ENCODE assay signal across 13 mouse cellular contexts in the genomic region with DNA sequence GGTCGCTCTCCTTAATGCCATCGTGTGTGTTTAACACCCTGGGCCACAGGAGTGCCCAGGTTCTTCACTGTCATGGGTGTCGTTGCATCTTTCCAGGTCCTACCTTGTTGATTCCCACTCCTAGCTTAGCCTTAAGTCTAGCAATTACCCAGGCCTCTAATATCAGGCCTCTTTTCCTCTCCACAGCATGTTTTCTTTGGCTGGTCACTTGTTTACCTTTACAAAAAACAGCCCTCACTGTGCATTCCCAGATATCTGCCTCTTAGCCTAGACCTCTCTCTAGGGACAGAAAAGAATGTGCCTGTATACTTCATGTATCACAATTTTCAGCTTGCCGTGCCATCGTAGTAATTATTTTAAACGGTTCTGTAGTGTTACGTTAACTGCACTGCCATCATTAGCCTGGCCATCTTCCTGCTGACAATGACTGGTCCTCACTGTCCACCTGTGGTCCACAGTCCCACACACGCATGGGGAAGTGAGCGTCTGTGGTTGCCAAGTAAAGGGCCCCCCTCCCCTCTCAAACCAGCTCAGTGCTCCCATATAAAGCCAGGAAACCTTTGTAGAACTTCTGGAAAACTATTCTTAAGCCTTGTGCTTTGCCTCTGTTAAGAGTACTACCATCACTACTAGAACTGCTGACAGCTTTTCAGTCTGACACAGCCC.
A peak's percentile ranks its signal among the peaks of the same experiment; 100 is the strongest.
DNase-seq lines count a peak whose midpoint lies in the region; ATAC-seq and TF ChIP-seq lines count a peak whose summit lies in the region.
"Had no signal": no experiment of that assay in that cellular context is flagged by ENCODE, and none has a peak within 500 bp of the region (broad histone marks: within the 10 kb centered on the region; RNA-seq: fewer than 3 reads in every experiment).

No protein-coding gene starts in this region.

- no peak overlapping the region for H3K4me3 ChIP-seq in heart, embryonic 14.5 days (ENCODE audit: control insufficient read depth in 1 of 2, insufficient read depth in 1 of 2, low read depth in 1 of 2, low read length in 2 of 2)
- no peak overlapping the region for H3K4me3 ChIP-seq in embryonic facial prominence, embryonic 15.5 days (replicated peaks)
- H3K4me3 ChIP-seq in midbrain, embryonic 10.5 days, result no peak overlapping the region
- no peak overlapping the region for H3K4me3 ChIP-seq in thymus, adult 2 months (ENCODE audit: control insufficient read depth, insufficient read depth, low read length)
- H3K4me3 ChIP-seq: gastrocnemius, adult 2 months; lung, embryonic 15.5 days had no signal

- 0 out of 2 replicates have a peak overlapping the region, but pooled peaks have one; percentile 3 for H3K4me2 ChIP-seq in heart, embryonic 14.5 days (ENCODE audit: low read length)
- H3K4me2 ChIP-seq in embryonic facial prominence, embryonic 15.5 days (replicated peaks), result no peak overlapping the region
- H3K4me2 ChIP-seq: lung, embryonic 15.5 days had no signal

- H3K36me3 ChIP-seq in heart, embryonic 14.5 days (ENCODE audit: control insufficient read depth, insufficient read depth, low read length), result peaks cover 14% of the 10 kb centered on the region
- peaks cover 13% of the 10 kb centered on the region for H3K36me3 ChIP-seq in embryonic facial prominence, embryonic 15.5 days
- peaks cover 14% of the 10 kb centered on the region for H3K36me3 ChIP-seq in midbrain, embryonic 10.5 days
- peaks cover 13% of the 10 kb centered on the region for H3K36me3 ChIP-seq in thymus, adult 2 months (ENCODE audit: control insufficient read depth, insufficient read depth, low read length)

- WGBS in heart, embryonic 14.5 days, result 53% methylated on average over 9 of the region's 9 CpGs
- WGBS in embryonic facial prominence, embryonic 15.5 days, result 73% methylated on average over 9 of the region's 9 CpGs
- WGBS in midbrain, embryonic 10.5 days, result 85% methylated on average over 9 of the region's 9 CpGs
- WGBS in thymus, adult 2 months, result 88% methylated on average over 9 of the region's 9 CpGs

- H3K4me1 ChIP-seq in heart, embryonic 14.5 days (ENCODE audit: control insufficient read depth in 2 of 2, insufficient read depth in 2 of 2, low read length in 2 of 2), result peaks cover 15 to 31% of the 10 kb centered on the region in 2 experiments
- H3K4me1 ChIP-seq in embryonic facial prominence, embryonic 15.5 days, result peaks cover 15% of the 10 kb centered on the region
- H3K4me1 ChIP-seq in midbrain, embryonic 10.5 days, result peaks cover 26% of the 10 kb centered on the region
- H3K4me1 ChIP-seq in thymus, adult 2 months (replicated peaks; ENCODE audit: control insufficient read depth, insufficient read depth, low read length), result peaks cover 14% of the 10 kb centered on the region

- peak overlapping the region; percentile 41; the same call in 1 of the 2 replicates for H3K9ac ChIP-seq in heart, embryonic 14.5 days (ENCODE audit: low read length)
- H3K9ac ChIP-seq in embryonic facial prominence, embryonic 15.5 days, result no peak overlapping the region
- H3K9ac ChIP-seq: lung, embryonic 15.5 days had no signal

- H3K9me3 ChIP-seq in heart, embryonic 14.5 days (ENCODE audit: control insufficient read depth, low read length), result no peaks in the 10 kb centered on the region
- no peaks in the 10 kb centered on the region for H3K9me3 ChIP-seq in embryonic facial prominence, embryonic 15.5 days (replicated peaks)
- no peaks in the 10 kb centered on the region for H3K9me3 ChIP-seq in midbrain, embryonic 10.5 days (replicated peaks)
- H3K9me3 ChIP-seq: lung, embryonic 15.5 days had no signal

- no peak for TF ChIP-seq POLR2A in thymus, adult 2 months (IDR thresholded peaks at IDR 0.05; ENCODE audit: control insufficient read depth, extremely low read depth, insufficient read depth, low read length, poor library complexity)

- H3K27ac ChIP-seq in heart, embryonic 14.5 days (replicated peaks in 1 of 2; ENCODE audit: control insufficient read depth in 1 of 2, insufficient read depth in 1 of 2, low read depth in 2 of 2, low read length in 2 of 2), result peak overlapping the region; percentile 76 to 77
- peak overlapping the region; percentile 23; the same call in 1 of the 2 replicates for H3K27ac ChIP-seq in embryonic facial prominence, embryonic 15.5 days (replicated peaks)
- peak overlapping the region; percentile 61; the same call in 1 of the 2 replicates for H3K27ac ChIP-seq in midbrain, embryonic 10.5 days (replicated peaks)
- no peak overlapping the region for H3K27ac ChIP-seq in thymus, adult 2 months (ENCODE audit: control insufficient read depth, insufficient read depth, low read length)
- H3K27ac ChIP-seq: gastrocnemius, adult 2 months; lung, embryonic 15.5 days had no signal

- peak; percentile 64 for ATAC-seq in heart, embryonic 14.5 days (ENCODE audit: insufficient number of reproducible peaks, insufficient read depth, low FRiP score, low read depth)
- ATAC-seq in embryonic facial prominence, embryonic 15.5 days (ENCODE audit: insufficient number of reproducible peaks, low FRiP score, low TSS enrichment, low read depth), result 0 out of 2 replicates have a peak, but pooled peaks have one; percentile 29

- H3K27me3 ChIP-seq in heart, embryonic 14.5 days (ENCODE audit: control insufficient read depth, insufficient read depth, low read length), result no peaks in the 10 kb centered on the region
- H3K27me3 ChIP-seq in embryonic facial prominence, embryonic 15.5 days, result no peaks in the 10 kb centered on the region
- no peaks in the 10 kb centered on the region for H3K27me3 ChIP-seq in midbrain, embryonic 10.5 days (ENCODE audit: low read depth, poor library complexity, severe bottlenecking)
- H3K27me3 ChIP-seq in thymus, adult 2 months (ENCODE audit: control insufficient read depth, insufficient read depth, low read length), result no peaks in the 10 kb centered on the region
- H3K27me3 ChIP-seq: CH12.LX; lung, embryonic 15.5 days had no signal

- TF ChIP-seq CTCF in thymus, adult 2 months (IDR thresholded peaks at IDR 0.05; ENCODE audit: borderline replicate concordance, control insufficient read depth, extremely low read depth, insufficient read depth, low read length, poor library complexity), result no peak

- DNase-seq in heart, postnatal 4 days, result no peak
- DNase-seq in 3T3-L1 (ENCODE audit: low read depth, low spot score), result peak; percentile 41
- DNase-seq in midbrain, embryonic 10.5 days (ENCODE audit: low spot score), result no peak
- DNase-seq in thymus, adult 2 months, result no peak
- DNase-seq in urinary bladder, adult 2 months (ENCODE audit: low spot score), result no peak
- DNase-seq: embryo, embryonic 11 days; gastrocnemius, adult 2 months; kidney, adult 18-20 months; left cerebral cortex, postnatal 4 days had no signal
